Mouse (Mus musculus): ENCODE measurements around the gene Sorl1.

Gene Sorl1

GRCm38 (mm10) chr9:41918155-41918554 lies 205.9 kb downstream of the Sorl1 start:
- DNase-seq (ENCODE audit: low spot score): no peak

- DNase-seq (ENCODE audit: low spot score): no peak
Observed at GRCm38 (mm10) chr9:41915571-41915970, 208.5 kb downstream of the Sorl1 start.

Measured in c-Kit-positive CD71-positive TER-119-positive erythroid progenitor cells, embryonic 14.5 days (primary cell).